Mouse (Mus musculus) heart, postnatal 25 days (tissue): ENCODE data around the gene Mpst. TPM values are rescaled to one million over a fixed set of nuclear protein-coding genes. Genes with fewer than 3 reads are reported as not detected.

Experiments
- DNase-seq: peaks from one replicate; pipeline ENCODE4 v3.0.0; 2022; ENCODE audit warnings: low spot score
- intact Hi-C: fragments of 180-260 bp; cut with DNase I; formaldehyde crosslinking; loops from one replicate; pipeline ENCODE4 v1.15.1; 2025
- total RNA-seq, 2 experiments: library from RNA; stranded (reverse); gene quantifications; 2 replicates each; pipeline ENCODE4 v1.2.3; 2021

The Mpst gene
- total RNA-seq, 2 experiments from 2014 or later = 39.1 to 39.6 TPM

DNA sequence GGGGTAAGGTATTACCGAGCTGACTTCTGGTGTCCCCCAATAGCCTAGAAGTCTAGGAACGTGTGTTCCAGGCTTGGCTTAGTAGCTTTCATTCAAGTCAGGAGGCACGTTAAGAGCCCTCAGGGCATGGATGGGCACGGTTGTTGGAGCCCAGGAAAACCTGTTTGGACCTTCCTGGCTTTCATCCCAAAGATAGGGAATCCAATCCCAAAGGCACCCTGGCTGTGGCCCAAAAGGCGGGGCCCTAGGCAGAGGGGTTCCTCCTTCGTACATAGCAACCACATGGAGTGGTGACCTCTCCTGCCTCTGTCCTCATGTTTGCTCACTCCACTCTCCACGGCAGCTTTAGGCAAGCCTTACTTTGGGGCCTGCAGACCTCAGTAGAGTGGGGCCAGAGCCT is 3.8 kb upstream of the Mpst start:
- intact Hi-C loops = no loop called here
- DNase-seq = no peak

DNA sequence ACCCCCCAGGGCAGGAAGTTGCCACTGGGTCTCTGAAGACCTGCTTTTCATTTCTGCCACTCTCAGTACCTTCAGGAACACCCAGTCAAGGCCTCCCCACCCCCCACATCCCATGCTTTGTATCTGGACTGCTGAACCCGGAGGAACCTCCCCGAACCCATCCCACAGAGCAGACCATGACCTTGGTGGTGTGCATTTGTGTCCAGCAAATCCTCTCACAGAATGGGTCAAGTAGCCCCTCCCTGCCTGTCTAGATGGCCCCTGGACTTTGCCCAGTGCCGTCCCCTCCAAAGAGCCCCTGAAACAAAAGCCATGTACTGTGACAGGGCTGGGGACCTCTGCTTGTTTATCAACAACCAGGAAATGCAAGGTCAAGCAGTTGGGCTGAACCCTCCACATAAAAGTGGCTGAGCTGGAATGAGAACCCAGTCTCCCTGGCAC is 2.9 kb upstream of the Mpst start:
- intact Hi-C loops = no loop called here
- DNase-seq = no peak

DNA sequence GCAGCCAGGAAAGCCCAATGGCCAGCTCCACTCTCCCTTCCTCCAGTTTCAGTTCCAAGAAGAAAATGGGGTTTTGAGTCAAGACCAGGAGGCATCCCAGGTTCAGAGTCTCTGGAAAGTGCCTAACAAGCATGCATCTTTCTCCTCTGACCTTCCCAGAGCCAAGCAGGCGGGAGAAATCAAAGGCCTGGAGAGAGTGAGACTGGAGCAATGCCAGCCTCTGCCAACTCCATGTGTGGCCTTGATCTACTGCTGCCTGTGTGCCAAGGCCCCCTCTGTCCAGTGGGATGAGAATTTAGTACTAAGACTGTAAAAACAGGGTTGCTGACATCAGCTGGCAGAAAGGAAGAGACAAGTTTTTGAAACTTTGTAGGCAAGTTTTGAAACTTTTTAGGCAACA is 2.3 kb upstream of the Mpst start:
- intact Hi-C loops = no loop called here
- no peak for DNase-seq

DNA sequence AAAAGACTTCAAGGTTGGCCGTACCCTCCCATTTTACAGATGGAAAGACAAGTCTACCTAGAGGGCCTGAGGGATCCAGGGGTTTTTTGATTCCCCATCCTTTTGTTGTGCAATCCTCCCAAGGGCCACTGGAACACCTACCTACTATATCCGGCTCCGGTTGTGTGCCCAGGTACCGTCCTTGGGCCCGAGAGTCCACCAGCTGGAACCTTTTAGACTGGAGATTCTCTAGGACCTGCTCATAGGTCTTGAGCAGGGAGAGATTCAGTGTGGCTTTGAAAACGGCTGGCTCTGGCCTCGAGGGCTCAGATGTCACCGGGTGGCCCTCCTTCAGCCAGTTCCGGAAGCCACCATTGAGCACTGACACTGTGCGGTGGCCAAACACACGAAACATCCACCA is 1.1 kb upstream of the Mpst start:
- intact Hi-C loops = no loop called here
- DNase-seq = no peak

DNA sequence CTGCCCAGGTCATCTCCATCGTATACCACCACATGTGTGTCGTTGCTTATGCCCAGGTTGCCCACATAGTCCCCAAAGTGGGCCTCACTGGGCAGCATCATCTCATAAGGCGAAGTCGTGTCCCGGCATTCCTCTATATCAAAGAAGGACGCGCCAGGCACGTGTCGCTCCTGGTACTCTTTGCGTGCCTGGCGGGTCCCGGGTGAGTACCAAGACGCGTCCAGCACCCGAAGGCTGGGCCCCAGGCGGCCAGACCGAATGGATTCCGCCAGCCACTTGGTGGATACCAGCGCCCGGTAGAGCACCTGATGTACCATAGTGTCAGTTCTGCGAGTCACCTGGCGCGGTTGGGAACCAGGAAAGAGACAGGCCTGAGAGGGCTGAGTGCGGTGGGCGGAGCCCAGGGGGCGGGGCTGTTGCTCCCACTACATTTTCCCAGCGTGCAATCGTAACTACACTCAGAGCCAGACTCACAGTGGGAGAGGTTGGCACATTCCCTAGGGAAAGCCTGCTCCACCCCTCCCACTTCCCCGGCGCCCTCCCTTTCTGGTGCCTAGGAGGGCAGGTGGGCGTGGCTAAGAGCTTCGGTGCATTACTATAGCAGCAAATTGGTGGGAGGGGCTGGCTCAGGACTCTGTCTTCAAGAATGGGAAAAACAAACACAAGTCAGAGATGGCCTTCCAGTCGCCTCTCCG is 552 bp upstream of the Mpst start, which contains the start of gene Tst:
Gene Tst, minus strand, starts transcription at position 391 of the 695 bp plus-strand sequence.
- DNase-seq = peak; percentile 83
- intact Hi-C loops = loop anchor here (2.0 kb wide), 1 partner anchor 23 kb away; the partner anchor contains the start of gene Kctd17

DNA sequence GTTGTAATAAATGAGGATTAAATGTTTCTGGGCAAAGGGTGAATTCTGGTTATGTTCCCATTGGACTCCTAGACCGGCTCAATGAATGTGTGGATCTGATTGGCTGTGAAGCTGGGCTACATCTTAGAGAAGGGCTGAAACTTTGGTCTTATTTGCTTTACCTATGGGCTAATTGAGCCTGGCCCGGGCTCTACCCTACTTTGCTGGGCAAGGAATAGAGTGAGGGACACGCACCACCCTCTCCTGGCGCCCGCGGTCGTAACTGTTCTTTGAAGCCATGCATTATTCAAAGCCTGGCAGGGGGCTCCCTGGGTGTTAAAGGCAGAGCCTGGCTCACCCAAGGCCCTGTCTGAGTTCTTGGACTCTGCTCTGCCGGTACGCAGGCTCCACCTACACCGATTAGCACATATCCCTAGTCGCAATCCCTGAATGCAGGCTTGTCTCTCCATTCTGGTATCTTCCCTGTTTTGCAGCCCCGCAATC is 3.4 kb downstream of the Mpst start:
- intact Hi-C loops = no loop called here
- DNase-seq = no peak

DNA sequence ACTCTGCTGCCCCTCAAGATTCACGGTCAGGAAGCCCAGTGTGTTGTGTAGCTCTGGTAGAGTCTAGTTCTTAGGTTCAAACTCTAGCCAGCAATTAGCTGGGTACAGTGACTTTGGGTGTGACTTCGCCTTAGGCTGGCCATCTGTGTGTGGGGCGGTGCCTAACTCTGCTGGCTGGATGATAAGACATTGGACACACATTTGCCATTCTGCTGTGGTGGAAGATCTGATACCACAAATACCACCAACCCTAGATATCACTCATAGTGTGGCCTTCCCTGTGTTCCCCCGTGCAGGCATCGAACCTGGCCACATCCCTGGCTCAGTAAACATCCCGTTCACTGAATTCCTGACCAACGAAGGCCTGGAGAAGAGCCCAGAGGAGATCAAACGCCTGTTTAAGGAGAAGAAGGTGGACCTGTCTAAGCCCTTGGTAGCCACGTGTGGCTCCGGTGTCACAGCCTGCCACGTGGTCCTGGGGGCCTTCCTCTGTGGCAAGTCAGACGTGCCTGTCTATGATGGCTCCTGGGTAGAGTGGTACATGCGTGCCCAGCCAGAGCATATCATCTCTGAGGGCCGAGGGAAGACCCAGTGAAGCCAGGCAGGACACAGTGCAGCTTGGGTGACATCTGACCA is 7.0 kb downstream of the Mpst start:
- DNase-seq = no peak

DNA sequence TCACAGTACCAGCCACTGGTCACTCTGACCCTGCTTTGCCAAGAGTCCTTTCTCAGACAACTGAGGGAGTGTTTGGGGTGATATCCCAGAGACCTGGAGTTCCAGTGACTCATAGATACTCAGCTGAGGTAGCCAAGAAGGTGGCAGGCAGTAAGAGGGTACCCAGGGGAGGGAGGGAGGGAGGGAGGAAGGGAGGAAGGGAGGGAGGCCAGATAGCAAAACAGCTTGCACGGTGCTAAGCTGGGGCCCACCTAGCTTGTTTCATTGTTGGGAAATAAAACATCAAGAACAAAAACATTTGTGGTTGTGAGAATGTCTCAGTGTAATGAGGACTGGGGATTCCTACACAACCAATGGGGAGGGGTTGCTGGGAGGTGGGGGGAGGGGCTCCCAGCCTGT is 7.5 kb downstream of the Mpst start:
- DNase-seq = no peak
- intact Hi-C loops = no loop called here

More for the DNA sequence above, 7.0 kb downstream of the Mpst start:
- intact Hi-C loops = no loop called here

DNA sequence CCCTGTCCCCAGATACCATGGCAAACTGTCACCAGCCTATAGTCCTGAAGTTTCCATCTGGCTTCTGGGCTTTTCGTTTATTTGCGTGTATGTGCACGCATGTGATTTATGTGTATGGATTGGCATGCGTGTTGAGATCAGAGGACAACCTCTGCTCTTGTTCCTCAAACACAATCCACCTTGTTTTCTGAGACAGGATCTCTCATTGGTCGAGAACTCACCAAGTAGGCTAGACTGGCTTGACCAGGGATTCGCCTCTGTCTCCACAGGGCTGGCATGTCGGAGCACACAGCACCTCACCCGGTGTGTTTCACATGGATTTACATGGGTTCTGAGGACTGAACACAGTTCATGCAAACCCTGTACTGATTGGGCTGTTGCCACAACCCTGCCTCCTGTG is 7.9 kb downstream of the Mpst start:
- intact Hi-C loops = no loop called here
- DNase-seq = no peak

DNA sequence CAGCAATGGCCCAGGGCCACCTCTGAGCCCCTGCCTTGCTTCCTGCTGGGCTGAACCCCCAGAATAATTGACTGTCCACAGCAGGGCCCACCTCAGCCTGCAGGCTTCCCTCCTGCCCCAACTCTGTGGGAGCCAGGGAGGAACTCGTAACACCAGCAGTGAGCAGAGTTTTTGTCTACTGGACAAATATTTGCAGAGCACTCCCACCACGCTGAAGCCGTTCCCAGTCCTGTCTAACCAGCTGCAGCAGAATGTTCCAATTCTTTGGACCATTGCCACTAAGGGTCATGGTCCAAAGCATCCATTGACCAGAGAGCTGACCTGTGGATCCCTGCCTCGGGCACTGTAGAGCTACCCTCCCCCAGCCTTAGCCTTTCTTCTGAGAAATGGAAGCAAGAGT is 10.7 kb downstream of the Mpst start:
- DNase-seq = no peak
- intact Hi-C loops = no loop called here

DNA sequence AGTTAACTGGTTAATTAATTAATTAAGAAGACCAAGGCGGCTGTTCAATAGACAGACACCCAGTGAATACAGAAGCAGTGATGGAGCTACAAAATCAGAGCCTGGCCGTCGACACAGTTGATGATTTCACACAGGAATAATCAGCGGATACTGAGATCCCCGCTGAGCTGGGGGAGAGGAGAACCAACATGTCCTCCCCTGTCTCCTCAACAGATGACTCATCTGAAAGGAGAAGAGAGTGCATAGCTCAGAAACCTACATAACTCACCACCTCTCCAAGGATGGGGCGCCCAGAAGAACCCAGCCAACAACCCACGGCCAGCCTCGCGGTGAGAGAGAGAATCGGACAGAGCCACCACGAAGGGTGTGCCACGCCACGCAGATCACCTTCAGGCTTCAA is 14.2 kb downstream of the Mpst start:
- DNase-seq = no peak
- intact Hi-C loops = loop anchor here (10.0 kb wide), 1 partner anchor 246 kb away; the partner anchor contains the start of gene Ift27

DNA sequence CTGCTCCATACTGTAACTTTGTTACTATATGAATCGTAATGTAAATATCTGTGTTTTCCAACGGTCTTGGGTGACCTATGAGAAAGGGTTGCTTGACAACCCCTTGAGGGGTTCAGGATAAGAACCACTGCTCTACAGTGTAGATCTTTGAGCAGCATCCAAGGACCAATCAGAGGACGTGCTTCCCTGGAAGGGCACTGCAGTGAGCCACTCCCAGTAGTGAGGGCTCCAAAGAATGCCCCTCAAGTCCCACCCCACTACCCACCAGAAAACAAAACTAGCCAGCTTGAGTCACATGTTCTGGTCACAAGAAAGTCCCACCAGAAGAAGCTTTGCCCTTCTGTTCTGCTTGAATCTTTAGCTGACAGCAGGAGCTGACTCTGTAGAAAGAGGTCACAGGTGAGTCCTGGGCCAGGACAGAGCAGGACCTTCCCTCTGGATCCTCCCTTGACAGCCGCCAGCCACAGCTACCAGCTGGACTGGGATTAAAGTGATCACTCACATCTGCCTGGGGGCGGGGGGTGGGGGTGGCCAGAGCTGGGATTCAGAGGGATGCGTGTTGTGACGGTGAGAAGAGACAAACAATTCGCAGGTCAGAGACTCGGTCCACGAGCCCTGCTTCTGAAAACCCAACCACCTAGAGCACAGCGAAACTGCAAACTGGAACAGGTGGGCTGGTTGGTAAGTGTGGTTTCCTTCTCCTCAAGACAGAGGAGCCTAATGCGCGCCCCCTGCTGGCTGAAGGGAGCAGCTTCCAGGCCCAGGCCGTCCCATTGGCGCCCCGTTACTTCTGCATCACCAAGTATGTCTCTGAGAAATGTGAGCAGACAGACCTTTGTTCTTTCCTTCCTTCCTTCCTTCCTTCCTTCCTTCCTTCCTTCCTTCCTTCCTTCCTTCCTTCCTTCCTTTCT is 16.1 kb downstream of the Mpst start:
- no peak for DNase-seq
- intact Hi-C loops = loop anchor here (2.0 to 10.0 kb wide), 2 partner anchors 68 to 248 kb away; partner anchors contain the start of gene Ift27

DNA sequence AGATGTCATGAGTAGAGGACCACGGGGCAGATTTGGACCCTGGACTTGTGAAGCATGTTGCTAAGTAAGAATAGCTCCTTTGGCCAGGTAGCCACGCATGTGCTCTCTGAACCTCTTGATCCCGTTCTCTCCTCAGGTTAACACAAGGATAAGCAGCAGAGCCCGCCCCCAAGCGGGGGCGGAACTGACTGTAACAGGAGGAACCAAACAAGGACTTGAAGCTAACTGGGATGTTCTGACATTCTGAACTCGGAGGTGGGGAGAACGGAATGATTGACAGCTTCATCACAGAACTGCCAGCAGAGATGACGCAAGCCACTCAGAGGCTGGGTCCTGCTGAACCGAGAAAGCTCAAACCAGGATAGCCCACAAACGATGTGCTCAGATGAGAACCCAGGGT is 18.3 kb downstream of the Mpst start:
- intact Hi-C loops = loop anchor here (10.0 kb wide), 1 partner anchor 250 kb away; the partner anchor contains the start of gene Ift27

DNA sequence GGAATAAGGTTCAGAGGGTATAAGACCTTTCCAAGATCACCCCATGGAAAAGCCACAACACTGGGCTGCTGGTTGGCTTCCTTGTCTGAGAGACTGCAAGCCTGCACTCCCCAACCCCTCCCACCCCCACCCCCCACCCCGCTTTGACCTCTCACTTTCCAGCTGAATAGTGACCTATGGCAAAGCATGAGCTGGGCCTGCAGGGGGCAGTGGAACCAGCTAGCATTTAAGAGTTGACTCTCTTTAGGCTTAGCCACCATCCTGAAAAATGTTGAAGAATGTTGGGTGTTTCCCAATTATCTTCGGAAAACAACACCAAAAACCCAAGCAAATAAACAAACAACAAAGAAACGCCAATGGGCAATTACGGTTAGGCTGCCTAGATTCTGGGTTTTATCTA is 19.0 kb downstream of the Mpst start:
- intact Hi-C loops = loop anchor here (10.0 kb wide), 1 partner anchor 250 kb away; the partner anchor contains the start of gene Ift27
- no peak for DNase-seq

More for the DNA sequence above, 18.3 kb downstream of the Mpst start:
- DNase-seq = no peak

DNA sequence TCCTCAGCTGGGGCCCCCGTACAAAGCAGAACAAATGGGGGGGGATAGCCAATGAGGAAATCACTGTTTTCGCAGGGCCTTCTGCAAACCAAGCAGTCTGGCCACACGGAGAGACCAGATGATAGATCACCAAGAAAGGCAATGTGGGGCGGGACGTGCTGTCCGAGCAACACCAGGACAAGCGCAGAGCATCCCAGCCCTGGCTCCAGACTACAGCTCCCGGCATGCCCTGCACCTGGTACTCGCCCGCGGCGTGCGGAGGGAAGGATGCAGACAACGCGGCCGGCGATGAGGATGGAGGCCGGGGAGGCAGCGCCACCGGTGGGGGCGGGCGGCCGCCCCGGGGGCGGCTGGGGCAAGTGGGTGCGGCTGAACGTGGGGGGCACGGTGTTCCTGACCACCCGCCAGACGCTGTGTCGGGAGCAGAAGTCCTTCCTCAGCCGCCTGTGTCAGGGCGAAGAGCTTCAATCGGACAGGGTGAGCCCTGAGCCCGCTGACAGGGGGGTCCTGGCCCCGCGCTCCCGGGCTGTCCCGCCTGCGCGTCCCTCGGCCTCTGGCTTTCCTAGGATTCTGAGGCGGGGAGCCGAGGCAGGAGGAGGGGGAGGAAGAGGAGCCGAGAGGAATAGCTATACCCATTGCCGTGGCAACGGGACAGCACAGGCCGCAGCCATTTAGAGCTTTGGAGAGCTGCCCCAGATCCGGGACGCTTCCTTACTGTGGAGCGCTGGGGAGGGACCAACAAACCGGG is 22.3 kb downstream of the Mpst start, which contains the start of gene Kctd17:
Gene Kctd17, plus strand, starts transcription at position 174 of the 748 bp plus-strand sequence.
- intact Hi-C loops = loop anchor here (2.0 to 10.0 kb wide), 2 partner anchors 22 to 254 kb away; partner anchors contain the start of genes Ift27 and Mpst
- peak; percentile 63 for DNase-seq

DNA sequence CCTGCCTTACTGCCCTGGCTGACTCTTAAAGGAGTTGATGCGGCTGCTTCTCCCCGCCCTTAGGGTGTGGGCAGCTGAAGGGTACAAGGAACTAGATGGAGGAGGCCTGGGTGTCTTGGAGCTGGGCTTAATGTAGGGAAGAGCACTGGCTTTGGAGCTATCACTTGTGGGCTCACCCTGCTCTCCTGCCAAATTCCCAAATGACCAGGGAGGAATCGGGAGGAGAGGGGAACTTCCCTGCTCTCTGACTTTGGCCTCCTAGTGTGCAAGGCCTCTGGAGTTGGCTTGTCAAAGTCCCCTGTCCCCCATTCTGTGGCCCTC is 22.9 kb downstream of the Mpst start:
- DNase-seq = no peak
- intact Hi-C loops = loop anchor here (2.0 to 10.0 kb wide), 2 partner anchors 22 to 254 kb away; partner anchors contain the start of genes Ift27 and Mpst

DNA sequence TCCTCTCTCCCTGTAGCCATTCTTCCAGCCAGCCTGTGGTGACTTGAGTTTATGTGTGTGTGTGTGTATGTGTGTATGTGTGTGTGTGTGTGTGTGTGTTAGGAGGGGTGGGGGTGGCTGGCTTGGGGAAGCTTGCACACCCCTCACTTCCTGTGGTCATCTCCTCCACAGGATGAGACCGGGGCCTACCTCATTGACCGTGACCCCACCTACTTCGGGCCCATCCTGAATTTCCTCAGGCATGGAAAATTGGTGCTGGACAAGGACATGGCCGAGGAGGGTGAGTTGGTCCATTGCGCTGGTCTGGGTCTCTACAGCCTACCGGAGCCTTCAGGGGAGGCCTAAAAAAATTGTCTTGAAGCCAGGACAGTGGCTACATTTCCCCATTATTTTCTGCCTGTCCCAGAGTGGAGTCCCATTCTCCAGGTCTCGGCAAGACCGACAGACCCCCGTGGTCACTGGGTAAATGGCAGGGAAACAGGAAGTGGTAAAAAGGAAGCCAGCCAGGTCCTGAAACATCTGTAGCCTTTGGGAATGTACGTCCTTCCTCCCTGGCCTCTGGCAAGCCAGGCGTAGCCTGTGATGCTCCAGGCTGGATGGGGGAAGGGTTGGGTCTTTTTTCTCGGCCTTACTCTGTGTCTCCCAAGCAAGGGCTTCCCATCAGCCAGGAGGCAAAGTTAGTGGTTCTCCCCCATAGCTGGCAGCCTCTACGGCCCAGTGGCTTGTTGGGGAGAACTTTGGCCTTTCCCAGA is 23.8 kb downstream of the Mpst start:
- no peak for DNase-seq
- intact Hi-C loops = loop anchor here (2.0 to 10.0 kb wide), 2 partner anchors 23 to 255 kb away; partner anchors contain the start of genes Ift27 and Mpst

DNA sequence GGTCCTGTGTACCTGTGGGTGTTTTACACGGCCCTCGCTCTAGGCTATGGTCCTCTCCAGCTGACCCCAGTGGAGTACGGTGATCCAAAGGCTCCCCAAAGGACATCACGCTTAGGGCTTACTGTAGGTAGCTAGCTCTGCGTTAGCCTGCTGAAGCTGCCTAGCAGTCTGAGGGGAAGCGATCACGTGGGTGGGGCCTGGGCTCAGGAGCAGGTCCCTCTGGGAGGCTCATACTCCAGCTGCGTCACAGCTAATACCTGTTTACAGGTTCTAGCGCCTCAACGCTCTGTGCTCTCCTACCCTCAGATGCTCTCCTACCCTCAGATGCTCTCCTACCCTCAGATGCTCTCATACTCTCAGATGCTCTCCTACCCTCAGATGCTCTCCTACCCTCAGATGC is 24.7 kb downstream of the Mpst start:
- no peak for DNase-seq
- intact Hi-C loops = no loop called here
